Mouse (Mus musculus): ENCODE results near the gene Hopx. TPM values are rescaled to one million over a fixed set of nuclear protein-coding genes. Genes with fewer than 3 reads are reported as not detected.
A peak's percentile ranks its signal among the peaks of the same experiment; 100 is the strongest.

Hopx gene
- polyA plus RNA-seq, 1 experiment from 2014 or later, result 0.45 TPM

GRCm38 (mm10) chr5:77082735-77083134, 32.2 kb downstream of the Hopx start:
- Histone ChIP-seq H3K4me1 (no peaks in the 10 kb centered on the region), H3K4me2 (replicated peaks) (no peak overlapping the region), H3K9me3 (no peaks in the 10 kb centered on the region), H3K27me3 (no peaks in the 10 kb centered on the region), H3K27ac (no peak overlapping the region), H3K36me3 (no peaks in the 10 kb centered on the region), H3K9ac (no peak overlapping the region), H3K4me3 (no peak overlapping the region)
- WGBS, result 81% methylated on average over 7 of the region's 7 CpGs
- no peak for ATAC-seq (ENCODE audit: low FRiP score, low read depth)

GRCm38 (mm10) chr5:77080761-77081160, 34.2 kb downstream of the Hopx start:
- no peak overlapping the region for H3K4me2 ChIP-seq (replicated peaks)
- H3K36me3 ChIP-seq, result no peaks in the 10 kb centered on the region
- 68% methylated on average over 4 of the region's 4 CpGs for WGBS
- H3K4me3 ChIP-seq, result no peak overlapping the region
- no peak overlapping the region for H3K9ac ChIP-seq
- no peaks in the 10 kb centered on the region for H3K9me3 ChIP-seq
- no peak overlapping the region for H3K27ac ChIP-seq
- peak; percentile 61; the same call in 1 of the 2 replicates for ATAC-seq (ENCODE audit: low FRiP score, low read depth)
- H3K27me3 ChIP-seq, result no peaks in the 10 kb centered on the region
- no peaks in the 10 kb centered on the region for H3K4me1 ChIP-seq

- Histone ChIP-seq H3K9ac (no peak overlapping the region), H3K4me2 (replicated peaks) (no peak overlapping the region), H3K4me3 (no peak overlapping the region), H3K27me3 (no peaks in the 10 kb centered on the region), H3K9me3 (no peaks in the 10 kb centered on the region), H3K36me3 (no peaks in the 10 kb centered on the region), H3K27ac (no peak overlapping the region), H3K4me1 (no peaks in the 10 kb centered on the region)
- 77% methylated on average over 4 of the region's 4 CpGs for WGBS
- ATAC-seq (ENCODE audit: low FRiP score, low read depth), result no peak
These were observed 39.0 kb downstream of the Hopx start for GRCm38 (mm10) chr5:77075951-77076350.

GRCm38 (mm10) chr5:77074914-77075313, 40.0 kb downstream of the Hopx start:
- Histone ChIP-seq H3K27ac (peak overlapping the region; percentile 44; the same call in 1 of the 2 replicates), H3K9me3 (no peaks in the 10 kb centered on the region), H3K4me3 (no peak overlapping the region), H3K4me2 (replicated peaks) (no peak overlapping the region), H3K36me3 (no peaks in the 10 kb centered on the region), H3K9ac (no peak overlapping the region), H3K27me3 (no peaks in the 10 kb centered on the region), H3K4me1 (no peaks in the 10 kb centered on the region)
- WGBS, result 57% methylated on average over 2 of the region's 2 CpGs
- peak; percentile 54; the same call in 1 of the 2 replicates for ATAC-seq (ENCODE audit: low FRiP score, low read depth)

- ATAC-seq (ENCODE audit: low FRiP score, low read depth), result no peak
- Histone ChIP-seq H3K4me2 (replicated peaks) (no peak overlapping the region), H3K9ac (no peak overlapping the region), H3K4me3 (no peak overlapping the region), H3K4me1 (no peaks in the 10 kb centered on the region), H3K27me3 (no peaks in the 10 kb centered on the region), H3K27ac (no peak overlapping the region), H3K36me3 (no peaks in the 10 kb centered on the region), H3K9me3 (no peaks in the 10 kb centered on the region)
- 87% methylated on average over 8 of the region's 8 CpGs for WGBS
These were observed 41.1 kb downstream of the Hopx start for GRCm38 (mm10) chr5:77073794-77074193.

- H3K4me3 ChIP-seq, result no peak overlapping the region
- H3K9me3 ChIP-seq, result no peaks in the 10 kb centered on the region
- H3K27me3 ChIP-seq, result no peaks in the 10 kb centered on the region
- WGBS, result 85% methylated on average over 3 of the region's 3 CpGs
- H3K4me1 ChIP-seq, result peaks cover 4% of the 10 kb centered on the region; the same call in 1 of the 2 replicates
- no peak overlapping the region for H3K9ac ChIP-seq
- no peak for ATAC-seq (ENCODE audit: low FRiP score, low read depth)
- no peaks in the 10 kb centered on the region for H3K36me3 ChIP-seq
- H3K27ac ChIP-seq, result no peak overlapping the region
- H3K4me2 ChIP-seq (replicated peaks), result no peak overlapping the region
These were observed 43.3 kb downstream of the Hopx start for GRCm38 (mm10) chr5:77071626-77072025.

GRCm38 (mm10) chr5:77070987-77071386, 43.9 kb downstream of the Hopx start:
- Histone ChIP-seq H3K27me3 (no peaks in the 10 kb centered on the region), H3K9ac (no peak overlapping the region), H3K4me2 (replicated peaks) (no peak overlapping the region), H3K27ac (no peak overlapping the region), H3K36me3 (no peaks in the 10 kb centered on the region), H3K4me1 (peaks cover 4% of the 10 kb centered on the region; the same call in 1 of the 2 replicates), H3K9me3 (no peaks in the 10 kb centered on the region), H3K4me3 (no peak overlapping the region)
- ATAC-seq (ENCODE audit: low FRiP score, low read depth), result no peak
- 72% methylated on average over 2 of the region's 2 CpGs for WGBS

GRCm38 (mm10) chr5:77067321-77067720, 47.6 kb downstream of the Hopx start:
- Histone ChIP-seq H3K9me3 (no peaks in the 10 kb centered on the region), H3K36me3 (no peaks in the 10 kb centered on the region), H3K4me2 (replicated peaks) (no peak overlapping the region), H3K4me3 (no peak overlapping the region), H3K27ac (no peak overlapping the region), H3K27me3 (no peaks in the 10 kb centered on the region), H3K9ac (no peak overlapping the region), H3K4me1 (peaks cover 4% of the 10 kb centered on the region; the same call in 1 of the 2 replicates)
- no peak for ATAC-seq (ENCODE audit: low FRiP score, low read depth)
- 76% methylated on average over 8 of the region's 8 CpGs for WGBS

- 0 out of 2 replicates have a peak, but pooled peaks have one; percentile 40 for ATAC-seq (ENCODE audit: low FRiP score, low read depth)
- no peak overlapping the region for H3K4me3 ChIP-seq
- H3K4me2 ChIP-seq (replicated peaks), result peak overlapping the region; percentile 38
- 33% methylated on average over 17 of the region's 17 CpGs for WGBS
- 0 out of 2 replicates have a peak, but pooled peaks cover 5% of the 10 kb centered on the region for H3K4me1 ChIP-seq
- no peak overlapping the region for H3K27ac ChIP-seq
- no peak overlapping the region for H3K9ac ChIP-seq
- H3K9me3 ChIP-seq, result no peaks in the 10 kb centered on the region
- H3K27me3 ChIP-seq, result no peaks in the 10 kb centered on the region
- H3K36me3 ChIP-seq, result no peaks in the 10 kb centered on the region
These were observed 53.4 kb downstream of the Hopx start for GRCm38 (mm10) chr5:77061372-77062038.

- WGBS, result 25% methylated on average over 10 of the region's 10 CpGs
- no peaks in the 10 kb centered on the region for H3K9me3 ChIP-seq
- no peak overlapping the region for H3K4me3 ChIP-seq
- 0 out of 2 replicates have a peak, but pooled peaks cover 5% of the 10 kb centered on the region for H3K4me1 ChIP-seq
- no peaks in the 10 kb centered on the region for H3K36me3 ChIP-seq
- no peak for ATAC-seq (ENCODE audit: low FRiP score, low read depth)
- no peaks in the 10 kb centered on the region for H3K27me3 ChIP-seq
- no peak overlapping the region; the same call in 1 of the 2 replicates for H3K4me2 ChIP-seq (replicated peaks)
- 0 out of 2 replicates have a peak overlapping the region, but pooled peaks have one; percentile 8 for H3K9ac ChIP-seq
- H3K27ac ChIP-seq, result no peak overlapping the region
These were observed 54.6 kb downstream of the Hopx start for GRCm38 (mm10) chr5:77060363-77060762.

GRCm38 (mm10) chr5:77056881-77057440, 58.0 kb downstream of the Hopx start:
- ATAC-seq (ENCODE audit: low FRiP score, low read depth), result no peak
- Histone ChIP-seq H3K27ac (no peak overlapping the region), H3K4me2 (replicated peaks) (no peak overlapping the region), H3K9me3 (peaks cover 10% of the 10 kb centered on the region; the same call in 1 of the 2 replicates), H3K4me1 (0 out of 2 replicates have a peak, but pooled peaks cover 5% of the 10 kb centered on the region), H3K9ac (no peak overlapping the region), H3K4me3 (no peak overlapping the region), H3K27me3 (no peaks in the 10 kb centered on the region), H3K36me3 (no peaks in the 10 kb centered on the region)
- WGBS, result 69% methylated on average over 12 of the region's 12 CpGs

GRCm38 (mm10) chr5:77052616-77053015, 62.3 kb downstream of the Hopx start:
- no peaks in the 10 kb centered on the region for H3K4me1 ChIP-seq
- H3K9ac ChIP-seq, result no peak overlapping the region
- ATAC-seq (ENCODE audit: low FRiP score, low read depth), result no peak
- no peak overlapping the region for H3K4me3 ChIP-seq
- no peaks in the 10 kb centered on the region for H3K36me3 ChIP-seq
- H3K27ac ChIP-seq, result no peak overlapping the region
- H3K9me3 ChIP-seq, result peaks cover 10% of the 10 kb centered on the region; the same call in 1 of the 2 replicates
- WGBS, result 91% methylated on average over 5 of the region's 5 CpGs
- H3K27me3 ChIP-seq, result no peaks in the 10 kb centered on the region
- H3K4me2 ChIP-seq (replicated peaks), result no peak overlapping the region

Measured in limb, embryonic 13.5 days (tissue).